Mouse (Mus musculus): Measurements from ENCODE around the gene Dcaf1. TPM values are rescaled to one million over a fixed set of nuclear protein-coding genes. Genes with fewer than 3 reads are reported as not detected.

Gene Dcaf1
- total RNA-seq (2021) = 10 to 100 TPM; 18.4 to 19.5 TPM
- long read RNA-seq, experiment 1, partial matches to known transcripts = 4 of 17 reads
- long read RNA-seq, experiment 1, other reads (novel, unspliced or antisense) = 13 of 17 reads
- long read RNA-seq, experiment 2, partial matches to known transcripts = 3 of 21 reads
- long read RNA-seq, experiment 2, other reads (novel, unspliced or antisense) = 18 of 21 reads

GRCm38 (mm10) chr9:106821618-106822380 lies at the start of gene Dcaf1:
Dcaf1 (plus strand) TSS chr9:106821874.
- TF ChIP-seq CTCF (IDR thresholded peaks at IDR 0.05) = no peak; the same call in 1 of the 2 replicates
- intact Hi-C loops (cut with DNase I) = loop anchor here (2.0 to 10.0 kb wide), 3 partner anchors 66 to 463 kb away; partner anchors contain the start of genes Mapkapk3 and Rbm15b
- Histone ChIP-seq H3K4me3 (peak within 1 kb of the TSS; percentile 82), H3K27ac (peak within 1 kb of the TSS; percentile 94)
- peak; percentile 95 for DNase-seq

DNA sequence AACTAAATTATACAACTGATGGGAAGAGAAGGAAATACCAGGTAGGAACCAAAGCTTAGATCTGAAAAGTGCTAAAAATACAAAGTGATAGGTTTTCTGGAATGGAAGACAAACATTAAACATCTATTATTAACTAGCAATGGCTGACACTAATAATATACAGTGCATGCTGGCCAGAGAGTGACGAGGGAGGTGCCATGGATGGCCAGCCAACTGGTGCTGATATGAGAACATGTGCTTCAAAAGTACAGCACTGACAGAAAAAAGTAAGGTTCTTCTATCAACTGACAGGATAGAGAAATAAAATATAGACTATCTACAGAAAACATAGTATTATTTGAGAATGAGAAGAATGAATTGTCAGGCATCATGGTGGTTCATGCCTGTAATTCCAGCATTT lies 45.6 kb upstream of the Dcaf1 start:
- Histone ChIP-seq H3K27ac (no peak overlapping the region), H3K4me3 (no peak overlapping the region)
- intact Hi-C loops (cut with DNase I) = no loop called here
- no peak for TF ChIP-seq CTCF (IDR thresholded peaks at IDR 0.05)
- no peak for DNase-seq

DNA sequence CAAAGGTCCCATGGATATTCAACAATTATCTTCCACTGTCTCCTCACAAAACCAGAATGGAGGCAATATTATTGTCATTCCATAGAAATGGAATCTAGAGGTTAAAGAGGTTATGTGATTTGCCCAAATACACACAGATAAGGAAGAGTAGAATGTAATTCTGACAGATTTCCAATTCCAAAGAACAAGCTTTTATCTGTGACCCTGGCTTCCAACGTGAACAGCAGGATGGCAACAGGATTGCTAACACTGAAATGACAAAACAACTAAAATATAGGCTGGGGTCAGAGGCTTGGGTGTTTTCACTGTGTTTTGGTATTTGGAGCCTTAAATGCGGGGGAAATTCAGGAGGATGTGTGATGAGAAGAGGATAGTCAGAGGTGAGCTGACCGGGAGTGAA lies 44.3 kb upstream of the Dcaf1 start:
- no peak overlapping the region for H3K4me3 ChIP-seq
- no peak overlapping the region for H3K27ac ChIP-seq
- intact Hi-C loops (cut with DNase I) = no loop called here
- DNase-seq = no peak
- TF ChIP-seq CTCF (IDR thresholded peaks at IDR 0.05) = no peak

DNA sequence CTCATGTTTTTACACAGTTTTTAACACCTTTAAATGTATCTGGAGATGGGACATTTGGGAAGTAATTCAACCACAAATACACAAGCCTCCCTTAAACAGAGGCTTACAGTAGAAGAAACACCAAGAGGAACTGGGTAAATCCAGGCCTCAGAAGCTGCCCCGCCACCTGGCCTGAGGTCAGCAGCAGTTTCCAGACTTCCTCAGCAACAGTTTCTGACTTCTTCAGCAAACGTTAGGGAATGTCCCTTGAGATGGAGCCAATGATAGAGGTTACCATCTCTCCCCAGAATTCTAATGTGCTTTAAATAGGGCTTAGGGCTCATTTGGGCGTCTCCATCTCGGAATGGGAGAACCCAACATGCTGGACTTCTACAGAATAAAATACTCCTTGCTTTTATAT lies 43.4 kb upstream of the Dcaf1 start:
- intact Hi-C loops (cut with DNase I) = no loop called here
- Histone ChIP-seq H3K4me3 (no peak overlapping the region), H3K27ac (no peak overlapping the region)
- TF ChIP-seq CTCF (IDR thresholded peaks at IDR 0.05) = no peak
- DNase-seq = no peak

- intact Hi-C loops (cut with DNase I) = no loop called here
These were observed 41.6 kb upstream of the Dcaf1 start for GRCm38 (mm10) chr9:106780086-106780485.

DNA sequence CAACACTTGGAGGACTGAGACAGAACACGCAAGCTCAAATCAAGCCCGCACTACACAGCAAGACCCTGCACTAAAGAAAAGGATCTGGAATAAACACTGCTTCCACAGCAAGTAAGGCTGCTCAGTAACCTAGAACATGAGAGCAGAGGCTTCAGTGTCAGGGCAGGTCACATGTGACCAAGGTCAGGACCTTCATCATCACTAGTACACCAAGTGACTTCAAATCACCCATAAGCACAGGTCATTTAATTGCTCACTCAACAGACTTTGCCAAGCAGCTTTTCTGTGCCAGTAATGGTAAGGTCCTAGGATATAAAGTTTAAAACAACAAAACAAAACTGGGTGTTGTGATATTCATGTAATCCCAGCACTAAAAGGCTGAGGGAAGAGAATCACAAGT lies 38.1 kb upstream of the Dcaf1 start:
- no peak overlapping the region; the same call in 1 of the 2 replicates for H3K27ac ChIP-seq
- no peak for TF ChIP-seq CTCF (IDR thresholded peaks at IDR 0.05)
- intact Hi-C loops (cut with DNase I) = no loop called here
- DNase-seq = no peak
- H3K4me3 ChIP-seq = no peak overlapping the region

More at GRCm38 (mm10) chr9:106780086-106780485, 41.6 kb upstream of the Dcaf1 start:
- H3K4me3 ChIP-seq = no peak overlapping the region
- no peak overlapping the region for H3K27ac ChIP-seq
- no peak for TF ChIP-seq CTCF (IDR thresholded peaks at IDR 0.05)
- DNase-seq = no peak

GRCm38 (mm10) chr9:106785206-106785605 lies 36.5 kb upstream of the Dcaf1 start:
- TF ChIP-seq CTCF (IDR thresholded peaks at IDR 0.05) = no peak
- DNase-seq = no peak
- 0 out of 2 replicates have a peak overlapping the region, but pooled peaks have one; percentile 20 for H3K27ac ChIP-seq
- intact Hi-C loops (cut with DNase I) = loop anchor here (5.0 kb wide), 1 partner anchor 48 kb away; no protein-coding TSS in a partner anchor
- no peak overlapping the region for H3K4me3 ChIP-seq

DNA sequence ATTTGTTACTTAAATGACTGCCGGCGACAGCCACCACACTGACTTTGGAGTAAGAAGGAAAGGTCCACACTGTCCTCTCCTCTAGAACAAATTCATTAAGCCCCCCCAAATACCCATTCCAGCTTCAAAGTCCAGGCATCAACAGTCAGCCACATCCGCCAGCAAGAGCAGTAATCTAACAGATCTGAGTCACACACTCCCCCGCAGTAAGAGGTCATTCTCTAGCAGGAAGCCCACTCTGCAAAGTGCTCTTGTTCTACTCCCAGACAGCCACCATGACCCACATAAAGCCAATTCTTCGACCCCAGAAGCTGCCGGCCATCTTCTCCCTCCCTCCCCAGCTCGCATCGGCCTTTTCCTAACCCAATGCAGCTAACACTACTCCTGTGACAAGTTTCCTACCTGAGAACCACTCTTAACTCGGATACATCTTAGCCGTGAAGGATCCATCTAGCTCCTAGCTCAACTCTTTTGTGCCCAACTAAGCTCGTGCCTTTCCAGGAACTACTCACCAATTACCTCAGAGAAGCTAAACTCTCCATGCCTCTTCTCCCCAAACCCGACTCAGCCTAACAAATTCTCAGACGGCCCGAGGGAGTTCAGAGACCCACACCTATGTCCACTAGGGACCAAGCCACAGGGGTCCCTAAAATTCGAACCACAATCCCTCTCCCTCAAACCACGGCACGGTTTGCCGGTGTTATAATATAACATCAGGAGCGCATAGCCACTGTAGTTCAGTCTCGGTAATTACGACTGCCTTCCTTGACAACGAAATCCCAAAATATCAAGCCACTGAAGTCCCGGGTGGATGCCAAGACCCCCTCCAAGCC lies 33.5 kb upstream of the Dcaf1 start:
- intact Hi-C loops (cut with DNase I) = loop anchor here (5.0 kb wide), 1 partner anchor 51 kb away; no protein-coding TSS in a partner anchor
- peak overlapping the region; percentile 94 for H3K4me3 ChIP-seq
- no peak for DNase-seq
- TF ChIP-seq CTCF (IDR thresholded peaks at IDR 0.05) = no peak
- peak overlapping the region; percentile 96 for H3K27ac ChIP-seq

DNA sequence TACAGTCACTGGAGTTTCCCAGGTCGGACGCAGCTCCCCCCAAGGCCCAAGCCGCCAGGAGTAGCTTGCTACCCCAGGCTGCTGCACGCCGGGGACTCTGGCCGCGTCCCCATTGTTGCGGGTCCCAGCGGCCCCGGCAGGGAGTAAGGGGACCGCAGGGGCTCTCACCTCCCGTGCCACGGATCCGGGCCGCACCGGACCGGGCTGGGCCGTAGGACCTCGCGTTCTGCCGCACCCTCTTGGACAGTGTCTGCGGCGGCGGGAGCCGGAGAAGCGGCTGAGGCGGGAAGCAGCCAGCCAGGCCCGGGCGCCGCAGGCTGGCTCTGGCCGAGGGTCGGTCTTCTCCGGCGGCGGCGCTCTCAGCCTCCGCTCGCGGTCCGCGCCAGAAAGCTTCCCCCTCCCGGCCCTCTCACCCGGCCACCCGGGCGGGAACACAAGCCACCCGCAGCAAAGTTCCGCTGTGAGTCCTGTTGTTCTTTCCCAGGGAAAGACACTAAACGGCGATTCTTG lies 32.8 kb upstream of the Dcaf1 start, which contains the start of gene Rad54l2:
TSS of gene Rad54l2 (minus strand) at position 383 of the 510 bp plus-strand sequence.
- peak; percentile 92 for DNase-seq

GRCm38 (mm10) chr9:106789363-106789762 lies 32.3 kb upstream of the Dcaf1 start:
- no peak for TF ChIP-seq CTCF (IDR thresholded peaks at IDR 0.05)
- intact Hi-C loops (cut with DNase I) = loop anchor here (1.0 to 5.0 kb wide), 2 partner anchors 52 to 102 kb away; no protein-coding TSS in a partner anchor
- Histone ChIP-seq H3K4me3 (peak overlapping the region; percentile 94), H3K27ac (peak overlapping the region; percentile 96)
- no peak for DNase-seq

More for the DNA sequence above, 32.8 kb upstream of the Dcaf1 start, which contains the start of gene Rad54l2:
- intact Hi-C loops (cut with DNase I) = loop anchor here (1.0 to 5.0 kb wide), 2 partner anchors 52 to 102 kb away; no protein-coding TSS in a partner anchor
- peak; percentile 42 for TF ChIP-seq CTCF (IDR thresholded peaks at IDR 0.05)
- Histone ChIP-seq H3K4me3 (peak within 1 kb of the TSS; percentile 94), H3K27ac (peak within 1 kb of the TSS; percentile 96)

GRCm38 (mm10) chr9:106790831-106791230 lies 30.8 kb upstream of the Dcaf1 start:
- intact Hi-C loops (cut with DNase I) = no loop called here
- no peak for DNase-seq
- Histone ChIP-seq H3K4me3 (no peak overlapping the region), H3K27ac (no peak overlapping the region)
- TF ChIP-seq CTCF (IDR thresholded peaks at IDR 0.05) = no peak

DNA sequence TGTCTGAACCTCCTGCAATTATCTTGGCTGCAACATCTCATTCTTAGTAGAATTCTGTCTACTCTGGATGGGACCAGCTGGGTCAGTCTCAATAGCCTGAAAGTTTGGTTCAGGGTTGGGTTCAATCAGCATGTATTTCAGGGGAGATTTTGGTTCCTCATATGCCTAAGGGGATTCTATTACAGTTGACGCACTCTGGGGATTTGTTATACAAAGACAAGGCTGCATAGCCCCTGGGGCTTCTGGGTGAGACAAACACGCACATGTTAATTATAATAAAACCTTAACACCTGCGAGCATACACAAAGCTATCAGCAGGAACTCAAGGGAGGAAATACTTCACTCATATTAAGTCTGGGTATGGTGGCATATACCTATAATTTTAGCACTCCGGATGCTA lies 15.2 kb upstream of the Dcaf1 start:
- no peak for TF ChIP-seq CTCF (IDR thresholded peaks at IDR 0.05)
- no peak overlapping the region for H3K4me3 ChIP-seq
- DNase-seq = no peak

More for the DNA sequence above, 15.2 kb upstream of the Dcaf1 start:
- intact Hi-C loops (cut with DNase I) = no loop called here
- no peak overlapping the region for H3K27ac ChIP-seq

Data from gastrocnemius, adult 2 months (tissue).